Mouse (Mus musculus): ENCODE measurements at regions not wholly inside any gene's neighbourhood (a gene's known extent, or its start where the extent isn't known, plus 50 kb on each side); places are given as distances from the start of the nearest gene placed in this dataset.
"Not testable (repeated sequence)": the region's sequence is repeated elsewhere in the genome, so short reads cannot be mapped to it uniquely, and the experiment has no call there.

- dilution Hi-C loops (cut with MboI; ENCODE audit: extremely low pct_ligation_motif_present, extremely low pct_unique_long_range_greater_than_20kb, low sequenced_read_pairs) (no loop called here), in situ Hi-C loops (cut with MboI; ENCODE audit: low pct_ligation_motif_present, low pct_unique_long_range_greater_than_20kb, low sequenced_read_pairs) (no loop called here)
- Histone ChIP-seq H3K4me3 (replicated peaks in 1 of 3; ENCODE audit: low read depth in 2 of 3, low read length in 2 of 3, poor library complexity in 1 of 3) (no peak overlapping the region), H3K9ac (ENCODE audit: insufficient read depth, low read depth) (no peak overlapping the region), H3K27me3 (replicated peaks) (no peaks in the 10 kb centered on the region), H3K79me2 (replicated peaks; ENCODE audit: control insufficient read depth, extremely low read depth, insufficient read depth, poor library complexity, severe bottlenecking) (no peaks in the 10 kb centered on the region), H3K36me3 (replicated peaks in 1 of 2; ENCODE audit: control insufficient read depth in 1 of 2, insufficient read depth in 1 of 2, low read length in 1 of 2) (no peaks in the 10 kb centered on the region), H3K9me3 (replicated peaks; ENCODE audit: low read length) (no peaks in the 10 kb centered on the region), H3K4me2 (ENCODE audit: insufficient read depth, low read depth, poor library complexity, severe bottlenecking) (no peak overlapping the region), H3K27ac (ENCODE audit: insufficient read depth, low read depth) (no peak overlapping the region), H3K4me1 (ENCODE audit: control insufficient read depth in 1 of 2, insufficient read depth in 2 of 2) (no peaks in the 10 kb centered on the region)
- no peak for DNase-seq (ENCODE audit: extremely low read depth)
- no peak for TF ChIP-seq SIN3A (IDR thresholded peaks at IDR 0.05; ENCODE audit: low read length)
- no peak for TF ChIP-seq CTCF (conservative IDR thresholded peaks at IDR 0.05 in 1 of 2, IDR thresholded peaks at IDR 0.05 in 1 of 2; ENCODE audit: low read depth in 2 of 2, low read length in 2 of 2)
- no peak for TF ChIP-seq GABPA (IDR thresholded peaks at IDR 0.05; ENCODE audit: insufficient replicate concordance, low read depth, low read length)
- no peak for TF ChIP-seq NRF1 (IDR thresholded peaks at IDR 0.05; ENCODE audit: low read depth, low read length)
- TF ChIP-seq POLR2A (IDR thresholded peaks at IDR 0.05; ENCODE audit: low read depth, low read length) = no peak
- TF ChIP-seq SMC3 (IDR thresholded peaks at IDR 0.05; ENCODE audit: low read depth, low read length) = no peak
- no peak for TF ChIP-seq MAX (IDR thresholded peaks at IDR 0.05; ENCODE audit: low read length)
- no peak for TF ChIP-seq MEF2A (IDR thresholded peaks at IDR 0.05; ENCODE audit: borderline replicate concordance, low read depth, low read length)
- no peak for TF ChIP-seq TBP (conservative IDR thresholded peaks at IDR 0.05; ENCODE audit: low read depth, low read length)
- no peak for TF ChIP-seq HCFC1 (IDR thresholded peaks at IDR 0.05; ENCODE audit: low read depth, low read length)
- no peak for TF ChIP-seq JUND (conservative IDR thresholded peaks at IDR 0.05; ENCODE audit: low read depth, low read length)
- TF ChIP-seq BHLHE40 (IDR thresholded peaks at IDR 0.05; ENCODE audit: low read depth, low read length) = no peak
- TF ChIP-seq MYC (IDR thresholded peaks at IDR 0.05; ENCODE audit: low read depth, low read length) = no peak
- no peak for TF ChIP-seq POLR2AphosphoS2 (IDR thresholded peaks at IDR 0.05; ENCODE audit: low read depth, low read length)
- TF ChIP-seq ETS1 (conservative IDR thresholded peaks at IDR 0.05; ENCODE audit: low read depth, low read length) = no peak
- TF ChIP-seq MAFK (IDR thresholded peaks at IDR 0.05; ENCODE audit: insufficient replicate concordance, low read length) = no peak
- no peak for TF ChIP-seq RCOR1 (conservative IDR thresholded peaks at IDR 0.05; ENCODE audit: low read depth, low read length)
Measured at GRCm38 (mm10) chr10:45873805-45874780, 296.5 kb downstream of the Hace1 start.

GRCm38 (mm10) chr10:45875287-45875686 lies 297.7 kb downstream of the Hace1 start:
- H3K36me3 ChIP-seq (replicated peaks in 1 of 2; ENCODE audit: control insufficient read depth in 1 of 2, insufficient read depth in 1 of 2, low read length in 1 of 2); H3K9ac ChIP-seq (ENCODE audit: insufficient read depth, low read depth); H3K27me3 ChIP-seq (replicated peaks); H3K4me2 ChIP-seq (ENCODE audit: insufficient read depth, low read depth, poor library complexity, severe bottlenecking); in situ Hi-C loops (cut with MboI; ENCODE audit: low pct_ligation_motif_present, low pct_unique_long_range_greater_than_20kb, low sequenced_read_pairs); H3K4me3 ChIP-seq (replicated peaks in 1 of 3; ENCODE audit: low read depth in 2 of 3, low read length in 2 of 3, poor library complexity in 1 of 3); H3K9me3 ChIP-seq (replicated peaks; ENCODE audit: low read length); H3K79me2 ChIP-seq (replicated peaks; ENCODE audit: control insufficient read depth, extremely low read depth, insufficient read depth, poor library complexity, severe bottlenecking); H3K27ac ChIP-seq (ENCODE audit: insufficient read depth, low read depth); DNase-seq (ENCODE audit: extremely low read depth); dilution Hi-C loops (cut with MboI; ENCODE audit: extremely low pct_ligation_motif_present, extremely low pct_unique_long_range_greater_than_20kb, low sequenced_read_pairs); H3K4me1 ChIP-seq (ENCODE audit: control insufficient read depth in 1 of 2, insufficient read depth in 2 of 2): not testable (repeated sequence)
